Mouse (Mus musculus): ENCODE data around the gene Vmac. TPM values are rescaled to one million over a fixed set of nuclear protein-coding genes. Genes with fewer than 3 reads are reported as not detected.

Gene Vmac
- 3.8 and 4.0 TPM in 2 replicates for polyA plus RNA-seq (2016; fragmentation: Nextera tagmentation; extraction: Ambion mirVana)

- Histone ChIP-seq H3K27ac (peak within 1 kb of the TSS; percentile 78), H3K4me3 (peak within 1 kb of the TSS; percentile 73), H3K4me1 (peaks cover 32% of the 10 kb centered on the region), H3K4me2 (peak within 1 kb of the TSS; percentile 96), H3K9ac (peak within 1 kb of the TSS; percentile 79), H3K36me3 (peaks cover 35% of the 10 kb centered on the region), H3K27me3 (replicated peaks) (no peaks in the 10 kb centered on the region), H3K9me3 (replicated peaks) (no peaks in the 10 kb centered on the region)
- peak; percentile 72 for ATAC-seq
- under 1% methylated on average over 59 of the region's 59 CpGs for WGBS (ENCODE audit: insufficient replicate concordance)
Measured at GRCm38 (mm10) chr17:56717363-56718058, at the start of gene Vmac, which contains the start of gene Ndufa11. TSS of gene Vmac (minus strand) at chr17:56718022. TSS of gene Ndufa11 (plus strand) at chr17:56717767.

- no peak overlapping the region for H3K4me3 ChIP-seq
- 92% methylated on average over 27 of the region's 27 CpGs for WGBS (ENCODE audit: insufficient replicate concordance)
- H3K36me3 ChIP-seq, result peaks cover 56% of the 10 kb centered on the region
- H3K9me3 ChIP-seq (replicated peaks), result no peaks in the 10 kb centered on the region
- no peak overlapping the region for H3K9ac ChIP-seq
- peaks cover 32% of the 10 kb centered on the region for H3K4me1 ChIP-seq
- no peak overlapping the region for H3K4me2 ChIP-seq
- H3K27me3 ChIP-seq (replicated peaks), result no peaks in the 10 kb centered on the region
- no peak for ATAC-seq
- H3K27ac ChIP-seq, result no peak overlapping the region
Measured at GRCm38 (mm10) chr17:56766631-56767405, 49.0 kb upstream of the Vmac start.

GRCm38 (mm10) chr17:56765431-56765830 is 47.6 kb upstream of the Vmac start:
- Histone ChIP-seq H3K4me2 (peak overlapping the region; percentile 94), H3K9me3 (replicated peaks) (no peaks in the 10 kb centered on the region), H3K4me3 (peak overlapping the region; percentile 73), H3K4me1 (peaks cover 45% of the 10 kb centered on the region), H3K27me3 (replicated peaks) (peaks cover 2% of the 10 kb centered on the region; the same call in 1 of the 2 replicates), H3K27ac (peak overlapping the region; percentile 94), H3K9ac (peak overlapping the region; percentile 83), H3K36me3 (peaks cover 43% of the 10 kb centered on the region)
- no peak for ATAC-seq
- WGBS (ENCODE audit: insufficient replicate concordance), result 37% methylated on average over 12 of the region's 12 CpGs

GRCm38 (mm10) chr17:56764474-56765354 is 46.9 kb upstream of the Vmac start, which contains the start of gene Dus3l:
TSS of gene Dus3l (plus strand) at chr17:56764757.
- Histone ChIP-seq H3K27me3 (replicated peaks) (peaks cover 7% of the 10 kb centered on the region; the same call in 1 of the 2 replicates), H3K27ac (peak within 1 kb of the TSS; percentile 94), H3K9ac (peak within 1 kb of the TSS; percentile 83), H3K4me3 (peak within 1 kb of the TSS; percentile 73), H3K4me2 (peak within 1 kb of the TSS; percentile 94), H3K4me1 (peaks cover 49% of the 10 kb centered on the region), H3K36me3 (peaks cover 35% of the 10 kb centered on the region), H3K9me3 (replicated peaks) (no peaks in the 10 kb centered on the region)
- ATAC-seq, result peak; percentile 66
- WGBS (ENCODE audit: insufficient replicate concordance), result 1% methylated on average over 56 of the region's 58 CpGs

- Histone ChIP-seq H3K36me3 (peaks cover 26% of the 10 kb centered on the region), H3K4me1 (peaks cover 55% of the 10 kb centered on the region), H3K9me3 (replicated peaks) (no peaks in the 10 kb centered on the region), H3K4me3 (peak overlapping the region; percentile 73), H3K4me2 (peak overlapping the region; percentile 94), H3K9ac (peak overlapping the region; percentile 83), H3K27me3 (replicated peaks) (peaks cover 7% of the 10 kb centered on the region; the same call in 1 of the 2 replicates), H3K27ac (peak overlapping the region; percentile 94)
- 51% methylated on average over 8 of the region's 8 CpGs for WGBS (ENCODE audit: insufficient replicate concordance)
- ATAC-seq, result no peak
Measured at GRCm38 (mm10) chr17:56763741-56764250, 46.0 kb upstream of the Vmac start.

GRCm38 (mm10) chr17:56762769-56763731 is 45.2 kb upstream of the Vmac start:
- Histone ChIP-seq H3K9me3 (replicated peaks) (no peaks in the 10 kb centered on the region), H3K27ac (peak overlapping the region; percentile 94), H3K27me3 (replicated peaks) (peaks cover 7% of the 10 kb centered on the region; the same call in 1 of the 2 replicates), H3K4me1 (peaks cover 62% of the 10 kb centered on the region), H3K4me3 (peak overlapping the region; percentile 61), H3K36me3 (peaks cover 19% of the 10 kb centered on the region), H3K9ac (peak overlapping the region; percentile 83), H3K4me2 (peak overlapping the region; percentile 94)
- peak; percentile 20; the same call in 1 of the 2 replicates for ATAC-seq
- WGBS (ENCODE audit: insufficient replicate concordance), result 22% methylated on average over 27 of the region's 27 CpGs

GRCm38 (mm10) chr17:56761991-56762410 is 44.2 kb upstream of the Vmac start:
- Histone ChIP-seq H3K4me3 (peak overlapping the region; percentile 61), H3K9me3 (replicated peaks) (no peaks in the 10 kb centered on the region), H3K27me3 (replicated peaks) (peaks cover 10% of the 10 kb centered on the region), H3K4me1 (peaks cover 73% of the 10 kb centered on the region), H3K27ac (peak overlapping the region; percentile 94), H3K9ac (peak overlapping the region; percentile 73), H3K4me2 (peak overlapping the region; percentile 94), H3K36me3 (peaks cover 8% of the 10 kb centered on the region)
- peak; percentile 75 for ATAC-seq
- under 1% methylated on average over 28 of the region's 28 CpGs for WGBS (ENCODE audit: insufficient replicate concordance)

- Histone ChIP-seq H3K4me3 (no peak overlapping the region), H3K36me3 (no peaks in the 10 kb centered on the region), H3K4me2 (peak overlapping the region; percentile 94), H3K27me3 (replicated peaks) (peaks cover 20% of the 10 kb centered on the region), H3K9me3 (replicated peaks) (no peaks in the 10 kb centered on the region), H3K9ac (peak overlapping the region; percentile 73; the same call in 1 of the 2 replicates), H3K4me1 (peaks cover 80% of the 10 kb centered on the region), H3K27ac (peak overlapping the region; percentile 94)
- no peak for ATAC-seq
- 63% methylated on average over 3 of the region's 3 CpGs for WGBS (ENCODE audit: insufficient replicate concordance)
Measured at GRCm38 (mm10) chr17:56761077-56761476, 43.3 kb upstream of the Vmac start.

GRCm38 (mm10) chr17:56759261-56759660 is 41.4 kb upstream of the Vmac start:
- ATAC-seq, result no peak
- Histone ChIP-seq H3K27me3 (replicated peaks) (peaks cover 38% of the 10 kb centered on the region), H3K4me2 (no peak overlapping the region), H3K4me1 (peaks cover 83% of the 10 kb centered on the region), H3K9ac (no peak overlapping the region), H3K27ac (no peak overlapping the region), H3K4me3 (no peak overlapping the region), H3K36me3 (no peaks in the 10 kb centered on the region), H3K9me3 (replicated peaks) (no peaks in the 10 kb centered on the region)
- WGBS (ENCODE audit: insufficient replicate concordance), result 58% methylated on average over 7 of the region's 7 CpGs

- Histone ChIP-seq H3K4me2 (peak overlapping the region; percentile 97), H3K9me3 (replicated peaks) (no peaks in the 10 kb centered on the region), H3K27ac (peak overlapping the region; percentile 76), H3K4me3 (peak overlapping the region; percentile 60), H3K4me1 (peaks cover 79% of the 10 kb centered on the region), H3K36me3 (no peaks in the 10 kb centered on the region), H3K27me3 (replicated peaks) (peaks cover 49% of the 10 kb centered on the region), H3K9ac (peak overlapping the region; percentile 55; the same call in 1 of the 2 replicates)
- ATAC-seq, result peak; percentile 12; the same call in 1 of the 2 replicates
- WGBS (ENCODE audit: insufficient replicate concordance), result 7% methylated on average over 12 of the region's 12 CpGs
Measured at GRCm38 (mm10) chr17:56758132-56758531, 40.3 kb upstream of the Vmac start.

Data from liver, embryonic 12.5 days (tissue).